Mouse (Mus musculus) CD4-positive helper T cell, adult 2 months (primary cell): ENCODE measurements around the gene Ibtk.
A peak's percentile ranks its signal among the peaks of the same experiment; 100 is the strongest.
"Not testable (repeated sequence)": the region's sequence is repeated elsewhere in the genome, so short reads cannot be mapped to it uniquely, and the experiment has no call there.

Source experiments
- DNase-seq: peaks from one replicate; pipeline ENCODE4 v3.0.0-alpha.2; 2012; ENCODE audit warnings: low read depth, missing footprints, low spot score

Ibtk gene

GRCm38 (mm10) chr9:85749142-85749921 is at the start of gene Ibtk:
TSS of gene Ibtk (minus strand) at chr9:85749334.
- DNase-seq, result peak; percentile 95

DNA sequence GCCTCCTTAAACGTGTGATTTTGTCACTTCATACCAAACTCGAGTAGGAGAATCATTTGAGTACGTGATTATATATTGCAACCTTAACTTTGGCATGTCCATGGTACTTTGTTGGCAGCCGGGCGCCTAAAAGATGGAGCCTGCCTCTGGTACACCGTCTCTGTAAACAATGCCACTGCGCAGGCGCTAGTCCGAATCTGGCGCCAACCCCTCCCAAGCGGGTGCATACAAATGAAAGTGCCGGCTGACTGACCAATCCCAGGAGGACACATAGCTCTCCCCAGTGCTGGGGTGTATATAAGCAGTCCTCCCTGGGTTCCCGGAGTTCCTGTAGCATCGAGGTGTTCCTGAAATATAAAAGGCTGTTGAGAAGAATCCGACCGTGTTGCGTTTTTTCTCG is 42.4 kb upstream of the Ibtk start:
- not testable (repeated sequence) for DNase-seq

GRCm38 (mm10) chr9:85780249-85780648 is 31.1 kb upstream of the Ibtk start:
- DNase-seq, result no peak

DNA sequence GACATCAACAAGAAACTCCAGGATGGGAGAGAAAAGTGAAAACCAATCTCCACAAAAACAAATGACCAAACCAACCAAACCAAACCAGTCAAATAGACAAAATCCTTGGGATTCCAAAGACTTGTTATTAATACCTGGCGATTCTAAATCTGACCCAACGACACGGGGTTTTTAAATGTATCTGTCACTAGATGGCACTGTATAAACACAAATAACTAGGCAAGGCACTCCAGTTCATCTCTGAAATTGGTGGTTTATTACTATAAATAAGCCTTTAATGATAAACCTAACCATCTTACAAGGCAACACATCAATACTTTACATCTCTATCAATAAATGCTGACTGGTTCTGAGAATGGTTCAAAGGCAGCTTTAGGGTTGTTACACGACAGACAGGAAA is 30.3 kb upstream of the Ibtk start:
- peak; percentile 25 for DNase-seq

DNA sequence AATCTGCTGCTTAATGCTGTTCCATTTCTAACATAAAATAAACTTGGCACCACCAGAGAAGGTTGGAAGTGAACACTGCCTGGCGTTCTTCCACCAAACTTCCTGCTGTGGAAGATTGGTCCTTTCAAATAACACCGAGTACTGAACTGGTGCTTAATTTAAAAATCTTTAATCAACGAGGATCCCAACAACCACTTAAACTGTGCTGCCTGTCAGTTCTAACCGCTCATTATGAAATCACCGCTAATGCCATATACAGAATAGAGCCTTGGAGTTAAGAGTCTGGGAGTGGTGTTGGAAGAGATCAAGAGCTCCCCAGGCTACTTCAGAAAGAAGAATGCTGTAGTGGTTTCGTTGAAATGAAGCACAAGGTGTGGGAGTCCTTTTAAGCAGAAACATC is 28.4 kb upstream of the Ibtk start:
- DNase-seq, result no peak

- DNase-seq, result no peak
Observed at GRCm38 (mm10) chr9:85772280-85772679, 23.1 kb upstream of the Ibtk start.

GRCm38 (mm10) chr9:85771454-85771853 is 22.3 kb upstream of the Ibtk start:
- no peak for DNase-seq

- no peak for DNase-seq
Observed at GRCm38 (mm10) chr9:85770369-85770768, 21.2 kb upstream of the Ibtk start.

DNA sequence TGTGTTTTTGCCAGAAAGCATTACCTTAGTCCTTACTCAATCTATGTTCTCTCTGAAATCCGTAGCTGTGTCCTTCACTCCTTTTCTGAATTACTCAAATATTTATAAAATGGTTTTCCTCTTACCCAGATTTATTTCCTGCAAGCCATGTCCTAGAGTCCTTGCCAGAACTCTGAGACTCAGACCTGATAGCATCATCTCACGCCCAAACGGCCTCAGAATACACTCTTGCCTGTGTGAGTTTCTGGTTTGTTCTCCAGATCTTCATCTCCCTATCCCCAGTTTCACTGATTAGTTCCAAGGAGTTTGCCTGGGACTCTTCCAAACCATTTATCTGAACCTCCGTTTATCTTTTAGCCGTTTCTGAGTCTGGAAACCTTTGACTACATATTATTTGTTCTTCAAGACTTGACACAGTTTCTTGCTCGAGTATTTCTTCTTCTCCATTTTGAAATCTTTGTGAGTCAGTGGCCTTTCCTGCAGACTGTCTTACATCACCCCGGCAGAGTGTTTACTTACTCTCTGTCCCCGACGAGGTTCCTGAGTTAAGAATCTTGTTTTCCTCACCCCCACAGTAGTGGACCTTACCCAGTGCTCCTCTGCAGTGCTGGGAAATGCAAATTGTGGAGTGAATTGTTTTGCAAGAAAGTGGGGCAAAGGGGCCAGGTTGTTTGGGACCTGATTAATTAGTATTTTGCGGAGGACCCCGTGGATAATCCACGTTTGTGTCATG is 20.1 kb upstream of the Ibtk start:
- DNase-seq, result no peak

- DNase-seq, result no peak
Observed at GRCm38 (mm10) chr9:85767255-85767654, 18.1 kb upstream of the Ibtk start.

DNA sequence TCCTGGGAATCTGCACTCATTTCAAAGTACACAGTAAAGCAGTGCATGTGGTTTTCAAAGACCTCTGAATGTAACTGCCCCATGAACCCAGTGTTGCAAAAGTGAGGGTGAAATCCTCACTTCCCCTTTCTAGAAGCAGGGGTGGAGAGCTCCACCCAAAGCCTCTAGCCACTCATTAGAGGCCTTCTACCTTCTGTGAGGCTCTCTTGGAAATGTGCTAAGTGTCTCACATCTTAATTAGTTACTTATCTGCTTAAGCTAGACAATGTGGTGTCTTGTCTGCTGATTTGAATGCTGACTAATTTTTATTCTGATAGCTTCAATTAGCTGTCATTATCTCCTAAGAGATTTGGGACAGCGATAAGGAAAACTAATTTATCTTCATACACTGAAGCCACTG is 13.3 kb upstream of the Ibtk start:
- no peak for DNase-seq

DNA sequence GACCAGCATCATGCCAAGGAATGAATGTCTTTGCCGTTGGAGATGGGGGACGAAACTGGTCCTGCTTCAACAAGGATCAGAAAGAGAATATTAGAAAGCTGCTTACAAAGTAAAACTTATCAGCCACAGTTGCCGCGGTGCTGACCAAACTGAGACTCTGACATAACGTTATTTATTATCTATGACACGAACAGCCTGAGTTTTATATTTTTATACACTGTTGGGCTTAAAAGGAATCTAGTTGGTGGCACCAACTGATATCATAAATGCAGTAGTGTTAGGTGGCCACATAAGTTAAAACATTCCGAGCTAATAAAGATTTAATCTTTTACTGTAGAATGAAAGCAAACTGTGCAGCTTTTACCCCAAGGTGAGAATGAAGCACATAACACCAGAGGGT is 1.7 kb upstream of the Ibtk start:
- no peak for DNase-seq

GRCm38 (mm10) chr9:85749922-85750509 is 882 bp upstream of the Ibtk start:
- DNase-seq, result no peak

GRCm38 (mm10) chr9:85748204-85749141 is 661 bp downstream of the Ibtk start:
- peak; percentile 91 for DNase-seq

DNA sequence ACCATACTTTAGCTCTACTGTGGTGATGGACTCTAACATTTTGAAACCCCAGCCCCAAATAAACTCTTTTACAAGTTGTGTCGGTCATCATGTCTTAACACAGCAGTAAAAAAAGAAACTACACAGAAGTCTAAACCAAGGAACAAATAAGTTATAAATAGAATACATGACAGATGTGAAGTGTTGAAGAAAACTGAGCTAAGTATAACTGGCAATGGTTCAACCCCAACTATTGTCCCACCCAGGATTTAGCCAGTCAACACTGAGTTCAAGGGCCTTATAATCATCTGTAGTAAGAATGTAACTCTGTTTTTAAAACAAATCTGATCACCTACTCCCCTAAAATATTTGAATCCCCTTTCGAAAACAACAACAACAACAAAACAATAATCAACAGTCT is 3.6 kb downstream of the Ibtk start:
- no peak for DNase-seq

DNA sequence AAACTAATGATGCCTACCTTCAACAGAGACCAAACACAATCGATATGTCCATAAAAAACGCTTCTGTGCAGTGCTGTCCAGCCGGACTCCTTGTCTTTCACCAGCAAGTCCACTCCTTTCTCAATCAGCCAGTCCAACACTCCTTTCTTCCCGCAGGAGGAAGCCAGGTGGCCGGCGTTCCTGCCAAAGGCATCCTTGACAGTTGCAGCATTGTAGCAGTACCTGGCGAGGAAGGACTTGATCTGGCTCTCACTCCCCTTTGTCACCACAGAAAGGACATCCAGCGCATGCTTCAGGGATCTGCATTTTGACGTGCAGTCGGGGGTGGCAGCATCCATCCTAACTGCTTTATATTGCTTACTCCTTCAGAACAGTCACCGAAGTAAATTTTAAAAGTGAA is 5.8 kb downstream of the Ibtk start:
- DNase-seq, result no peak

DNA sequence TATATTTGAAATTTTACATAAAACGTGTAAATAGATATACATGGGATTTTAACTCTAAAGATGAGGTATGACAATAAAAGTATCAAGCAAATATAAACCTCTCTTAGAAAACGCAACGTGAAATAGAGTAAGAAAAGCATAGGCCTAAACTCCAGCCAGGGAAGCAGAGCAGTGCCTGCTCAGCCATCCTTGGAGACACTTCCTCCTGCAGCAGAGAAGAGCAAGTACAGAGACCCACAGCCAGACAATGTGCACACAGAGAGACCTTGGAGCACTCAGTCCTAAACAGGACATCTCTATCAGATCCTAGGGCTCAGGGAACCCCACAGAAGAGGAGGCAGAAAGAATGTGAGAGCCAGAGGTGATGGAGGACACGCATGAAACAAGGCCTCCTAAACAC is 7.0 kb downstream of the Ibtk start:
- DNase-seq, result no peak

DNA sequence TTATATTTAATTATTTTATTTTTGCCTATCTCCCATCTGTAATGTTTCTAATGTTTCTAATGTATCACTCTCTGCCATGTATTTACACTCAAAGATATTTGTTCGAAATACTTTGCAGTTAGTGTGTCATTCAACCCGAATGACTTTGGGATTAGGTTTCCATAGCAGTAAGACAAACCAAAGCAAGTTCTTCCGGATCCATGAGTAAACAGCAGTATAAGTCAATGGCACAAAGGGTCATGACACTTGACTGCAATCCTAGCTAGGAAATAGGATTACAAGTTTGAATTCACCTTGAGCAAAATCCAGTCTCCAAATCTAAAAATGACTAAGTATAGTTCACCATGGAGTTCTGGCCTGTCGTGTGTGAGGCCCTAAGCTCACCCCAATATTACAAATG is 9.9 kb downstream of the Ibtk start:
- no peak for DNase-seq

GRCm38 (mm10) chr9:85734821-85735220 is 14.3 kb downstream of the Ibtk start:
- DNase-seq, result no peak

DNA sequence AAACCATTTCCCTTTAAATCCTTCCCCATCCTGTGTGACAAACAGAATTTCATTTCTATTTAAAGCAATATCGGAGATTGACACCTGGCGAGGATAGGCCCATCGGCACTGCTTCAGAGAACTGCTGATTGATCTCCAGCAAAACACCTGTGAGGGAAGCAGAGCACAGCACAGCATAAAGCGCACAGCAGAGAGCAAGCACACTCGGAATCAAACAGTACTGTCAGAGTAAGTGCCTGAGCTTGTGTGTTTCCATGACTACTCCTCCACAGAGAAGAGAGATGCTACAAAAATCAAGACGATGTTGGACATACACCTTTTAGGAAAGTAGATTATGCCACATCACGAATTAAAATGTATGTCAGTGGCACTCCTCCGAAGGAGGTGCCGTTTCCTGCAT is 25.1 kb downstream of the Ibtk start:
- DNase-seq, result no peak

GRCm38 (mm10) chr9:85717336-85717735 is 31.8 kb downstream of the Ibtk start:
- no peak for DNase-seq

- DNase-seq, result no peak
Observed at GRCm38 (mm10) chr9:85707302-85707701, 41.8 kb downstream of the Ibtk start.
